Mouse (Mus musculus) thymus, adult 2 months (tissue): ENCODE measurements around the gene Lrtm2. TPM values are rescaled to one million over a fixed set of nuclear protein-coding genes. Genes with fewer than 3 reads are reported as not detected.

Experiments
- DNase-seq: peaks from one replicate; pipeline ENCODE4 v3.0.0; 2021
- H3K27ac ChIP-seq: fragments of 200-500 bp; 2 replicates; pipeline ENCODE4 v1.5.1; 2012; ENCODE audit warnings: low read length, control low read depth; ENCODE audit not compliant: control insufficient read depth, insufficient read depth
- H3K27me3 ChIP-seq: fragments of 200-500 bp; 2 replicates; pipeline ENCODE4 v1.6.1; 2012; ENCODE audit warnings: mild to moderate bottlenecking, low read length, moderate library complexity, mixed read lengths; ENCODE audit not compliant: control insufficient read depth, insufficient read depth
- H3K36me3 ChIP-seq: fragments of 200-500 bp; 2 replicates; pipeline ENCODE4 v1.6.1; 2012; ENCODE audit warnings: mild to moderate bottlenecking, low read length, moderate library complexity; ENCODE audit not compliant: control insufficient read depth, insufficient read depth
- H3K4me1 ChIP-seq: fragments of 200-500 bp; replicated peaks from 2 replicates; pipeline ENCODE4 v1.6.1; 2012; ENCODE audit warnings: low read length; ENCODE audit not compliant: control insufficient read depth, insufficient read depth
- H3K4me3 ChIP-seq: fragments of 200-500 bp; 2 replicates; pipeline ENCODE4 v1.5.1; 2012; ENCODE audit warnings: mild to moderate bottlenecking, low read length, control low read depth, moderate library complexity; ENCODE audit not compliant: control insufficient read depth, insufficient read depth
- CTCF ChIP-seq: fragments of 200-500 bp; IDR thresholded peaks from 2 replicates; pipeline ENCODE4 v1.5.1; 2012; ENCODE audit warnings: mild to moderate bottlenecking, control low read depth, low read length, moderate library complexity, borderline replicate concordance; ENCODE audit not compliant: control insufficient read depth, poor library complexity, insufficient read depth; ENCODE audit errors: extremely low read depth
- POLR2A ChIP-seq: fragments of 200-500 bp; IDR thresholded peaks from 2 replicates; pipeline ENCODE4 v1.6.1; 2012; ENCODE audit warnings: mild to moderate bottlenecking, low read length, control low read depth, moderate library complexity; ENCODE audit not compliant: control insufficient read depth, poor library complexity, insufficient read depth; ENCODE audit errors: extremely low read depth
- WGBS: fragments of 180-500 bp; shearing (Covaris S2); methylation state at CpG from one replicate; pipeline ENCODE4 v1.1.7; 2018; 5-methylcytosine and 5-hydroxymethylcytosine counted together
- polyA plus RNA-seq: library from polyadenylated mRNA; depleted of rRNA; stranded (reverse); fragments of >200 nt; gene quantifications from 2 replicates; pipeline ENCODE4 v1.2.3, GENCODE M21; 2012; rRNA removed

The Lrtm2 gene
- polyA plus RNA-seq, 1 experiment: 1.4 TPM

- WGBS: 87% methylated on average over 6 of the region's 6 CpGs
- Histone ChIP-seq H3K27ac (no peak overlapping the region), H3K4me3 (no peak overlapping the region), H3K36me3 (no peaks in the 10 kb centered on the region), H3K27me3 (no peaks in the 10 kb centered on the region), H3K4me1 (no peaks in the 10 kb centered on the region)
- no peak for DNase-seq
- no peak for TF ChIP-seq CTCF
- TF ChIP-seq POLR2A: no peak
These were observed 27.2 kb downstream of the Lrtm2 start for GRCm38 (mm10) chr6:119303331-119303730.

DNA sequence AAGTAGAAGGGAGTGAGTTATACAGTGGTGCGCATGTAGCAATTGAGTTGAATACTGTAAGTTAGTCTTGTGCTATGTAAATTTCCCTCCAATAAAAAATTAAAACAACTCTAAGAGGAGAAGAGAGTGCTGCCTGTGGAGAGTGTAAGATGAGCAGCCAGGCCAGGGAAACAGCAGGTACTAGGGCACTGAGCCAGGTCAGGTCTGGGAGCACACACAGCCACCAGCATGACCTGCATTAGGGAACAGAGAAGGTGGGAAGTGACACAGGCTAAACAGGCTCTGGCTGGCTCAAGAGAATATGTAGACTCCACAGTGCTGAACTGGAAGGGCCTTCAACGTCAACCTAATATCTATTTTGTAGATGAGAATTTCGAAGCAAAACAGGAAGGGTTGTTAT, 29.3 kb downstream of the Lrtm2 start:
- Histone ChIP-seq H3K27me3 (no peaks in the 10 kb centered on the region), H3K27ac (no peak overlapping the region), H3K4me1 (no peaks in the 10 kb centered on the region), H3K36me3 (no peaks in the 10 kb centered on the region), H3K4me3 (no peak overlapping the region)
- TF ChIP-seq CTCF: no peak
- no peak for TF ChIP-seq POLR2A
- 89% methylated on average over 3 of the region's 3 CpGs for WGBS
- DNase-seq: no peak

DNA sequence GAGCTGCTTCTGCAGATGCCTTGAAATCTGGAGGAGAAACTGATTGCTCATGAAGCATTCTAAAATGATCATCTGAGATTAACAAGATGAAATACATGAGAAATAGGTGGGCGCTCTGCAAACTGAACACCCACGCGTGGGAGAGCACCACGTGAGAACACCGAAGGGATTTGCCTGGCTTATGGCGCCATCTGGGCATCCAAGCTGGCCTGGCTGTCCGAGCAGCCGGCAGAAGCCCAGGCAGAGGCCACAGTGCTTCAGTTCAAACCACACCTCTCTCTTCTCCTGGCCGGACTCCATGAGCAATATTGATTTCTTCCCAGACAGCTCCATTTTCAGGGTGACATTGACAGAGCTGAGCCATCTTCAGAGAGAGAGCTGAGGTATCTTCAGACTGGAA, 49.8 kb downstream of the Lrtm2 start:
- no peaks in the 10 kb centered on the region for H3K27me3 ChIP-seq
- no peak overlapping the region for H3K4me3 ChIP-seq
- no peaks in the 10 kb centered on the region for H3K36me3 ChIP-seq
- DNase-seq: no peak
- no peak overlapping the region for H3K27ac ChIP-seq
- TF ChIP-seq POLR2A (no peak), CTCF (no peak)
- no peaks in the 10 kb centered on the region for H3K4me1 ChIP-seq
- 82% methylated on average over 9 of the region's 9 CpGs for WGBS

DNA sequence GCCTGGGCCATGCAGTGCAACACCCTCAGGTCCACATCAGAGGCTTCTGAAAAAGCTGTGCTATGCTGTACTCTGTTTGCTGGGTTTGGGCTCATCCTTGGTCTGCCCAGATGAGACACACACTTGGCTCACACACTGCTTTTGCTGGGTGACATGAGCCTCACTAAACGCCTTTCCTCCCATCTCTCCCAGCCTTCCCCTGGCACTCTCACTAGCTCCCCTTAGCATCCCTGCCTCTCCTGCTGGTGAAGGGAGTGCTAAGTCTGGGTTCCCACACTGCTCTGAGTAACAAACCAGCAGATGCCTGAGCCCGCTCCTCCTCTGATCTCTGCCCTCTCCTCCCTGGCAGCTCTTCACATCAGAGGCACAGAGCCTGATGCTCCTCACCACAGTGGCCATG, 53.9 kb downstream of the Lrtm2 start:
- no peaks in the 10 kb centered on the region for H3K36me3 ChIP-seq
- no peak overlapping the region for H3K27ac ChIP-seq
- no peak overlapping the region for H3K4me3 ChIP-seq
- no peaks in the 10 kb centered on the region for H3K4me1 ChIP-seq
- WGBS: 93% methylated on average over 2 of the region's 2 CpGs
- H3K27me3 ChIP-seq: no peaks in the 10 kb centered on the region
- TF ChIP-seq CTCF (no peak), POLR2A (no peak)
- DNase-seq: no peak

Other genes starting within 250 kb of the Lrtm2 start
- gene Dcp1b, start 155.5 kb downstream of the Lrtm2 start, polyA plus RNA-seq: 44.2 and 48.7 TPM in 2 replicates
- 0.66 and 4.8 TPM in 2 replicates for gene Cacna1c, start 134.3 kb downstream of the Lrtm2 start, polyA plus RNA-seq
- 32.8 and 34.8 TPM in 2 replicates for gene Cacna2d4, start 94.2 kb downstream of the Lrtm2 start, polyA plus RNA-seq
- 63.8 and 70.7 TPM in 2 replicates for gene Adipor2, start 86.9 kb upstream of the Lrtm2 start, polyA plus RNA-seq
- gene Fbxl14, start 148.9 kb upstream of the Lrtm2 start, polyA plus RNA-seq: 355 and 394 TPM in 2 replicates
- gene Wnt5b, start 213.6 kb upstream of the Lrtm2 start, polyA plus RNA-seq: 6.5 and 8.1 TPM in 2 replicates